Mouse (Mus musculus): ENCODE data around the gene Cmtm3.
"Not testable (repeated sequence)": the region's sequence is repeated elsewhere in the genome, so short reads cannot be mapped to it uniquely, and the experiment has no call there.

The Cmtm3 gene

GRCm38 (mm10) chr8:104339229-104339982 is at the start of gene Cmtm3:
Cmtm3 (plus strand) TSS chr8:104339410.
- peak in 1 of 2 experiments; percentile 20 for DNase-seq (ENCODE audit: low spot score in 2 of 2)

DNA sequence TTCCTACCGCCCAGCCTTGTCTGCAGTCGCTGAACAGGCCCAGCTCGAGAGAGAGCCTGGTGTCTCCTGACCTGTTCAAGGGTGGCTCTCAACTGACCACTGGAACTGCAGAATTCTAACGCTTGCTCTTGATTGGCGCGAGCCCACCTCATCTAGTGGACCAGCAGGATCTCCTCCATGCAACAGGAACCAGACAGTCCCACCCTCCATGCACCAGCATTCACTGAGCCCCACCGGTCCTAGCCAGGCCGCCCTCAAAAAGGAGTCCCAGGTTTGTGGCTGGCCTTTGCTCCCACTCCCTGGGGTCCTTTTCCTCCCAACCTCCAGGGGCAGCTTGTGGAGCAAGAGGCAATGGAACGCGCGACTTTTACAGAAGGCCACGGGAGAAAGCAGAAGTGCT is 46.1 kb upstream of the Cmtm3 start, which contains the start of gene Cmtm2a:
Gene Cmtm2a, minus strand, starts transcription at position 101 of the 400 bp plus-strand sequence.
- not testable (repeated sequence) for DNase-seq (ENCODE audit: low spot score in 2 of 2)

- DNase-seq (ENCODE audit: low spot score in 2 of 2), result no peak
Observed at GRCm38 (mm10) chr8:104294396-104294795, 44.8 kb upstream of the Cmtm3 start.

DNA sequence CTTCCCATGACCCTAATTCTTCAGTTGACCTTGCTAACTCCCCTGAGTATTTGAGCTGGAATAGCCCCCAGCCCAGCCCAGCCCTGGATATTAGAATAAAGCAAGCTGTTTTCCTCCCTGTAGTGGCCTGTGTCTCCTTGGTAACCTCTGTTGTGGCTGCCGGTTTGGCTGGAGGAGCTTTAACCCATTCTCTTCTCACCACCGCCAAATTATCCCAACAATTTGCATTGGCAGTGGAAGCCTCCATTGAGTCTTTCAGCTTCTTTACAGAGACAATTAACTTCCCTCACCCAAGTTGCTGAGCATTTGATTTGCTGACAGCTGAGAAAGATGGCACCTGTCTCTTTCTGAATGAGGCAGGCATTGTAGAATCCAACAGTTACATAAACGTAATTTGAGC is 37.6 kb upstream of the Cmtm3 start:
- DNase-seq (ENCODE audit: low spot score in 2 of 2), result peak in 1 of 2 experiments; percentile 4

DNA sequence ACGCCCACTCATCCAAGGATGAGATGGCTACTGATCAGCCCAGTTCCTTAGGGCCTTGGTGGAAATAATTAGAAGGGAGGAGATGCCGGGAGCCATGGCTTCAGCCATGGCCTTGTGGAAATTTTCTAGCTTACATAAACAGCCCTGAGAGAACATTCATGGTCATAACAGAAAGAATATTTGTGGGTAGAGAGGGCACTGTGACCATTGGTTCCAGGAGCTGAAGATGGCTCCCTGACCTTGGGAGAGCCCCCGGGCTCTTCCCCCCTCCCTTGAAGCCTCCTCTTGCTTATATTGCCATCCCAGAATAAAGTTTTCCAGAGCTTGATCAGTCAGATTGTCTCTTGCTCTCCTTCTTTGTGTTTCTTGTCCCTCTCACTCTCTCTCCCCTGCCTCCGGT is 36.7 kb upstream of the Cmtm3 start:
- DNase-seq (ENCODE audit: low spot score in 2 of 2), result not testable (repeated sequence)

GRCm38 (mm10) chr8:104304962-104305361 is 34.2 kb upstream of the Cmtm3 start:
- DNase-seq (ENCODE audit: low spot score in 2 of 2), result no peak

- not testable (repeated sequence) for DNase-seq (ENCODE audit: low spot score in 2 of 2)
Observed at GRCm38 (mm10) chr8:104308341-104308740, 30.9 kb upstream of the Cmtm3 start.

- DNase-seq (ENCODE audit: low spot score in 2 of 2), result peak in 1 of 2 experiments; percentile 3
Observed at GRCm38 (mm10) chr8:104309441-104310155, 29.6 kb upstream of the Cmtm3 start, which contains the start of the genes Gm45711 and Cmtm1. Gm45711 (minus strand) TSS chr8:104310081. Cmtm1 (minus strand) TSS chr8:104310145.

GRCm38 (mm10) chr8:104312023-104312422 is 27.2 kb upstream of the Cmtm3 start:
- peak in 1 of 2 experiments; percentile 8 for DNase-seq (ENCODE audit: low spot score in 2 of 2)

DNA sequence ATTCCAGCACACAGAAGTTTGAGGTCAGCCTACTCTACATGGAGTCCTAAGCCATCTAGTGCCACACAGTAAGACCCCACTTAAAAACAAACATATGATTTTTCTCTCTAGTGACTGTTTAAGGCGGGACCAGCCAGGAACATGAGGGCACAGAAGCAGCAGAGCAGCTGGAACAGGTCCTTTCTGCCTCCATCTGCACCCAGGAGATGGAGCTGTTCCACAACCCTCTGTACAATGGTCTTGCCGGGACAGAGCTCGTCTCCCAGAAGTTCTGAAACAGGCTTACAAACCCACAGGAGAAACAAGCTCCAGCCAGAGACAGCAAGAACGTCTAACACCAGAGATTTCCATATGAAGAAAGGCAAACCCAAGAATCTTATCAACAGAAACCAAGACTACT is 25.9 kb upstream of the Cmtm3 start:
- peak in 1 of 2 experiments; percentile 6 for DNase-seq (ENCODE audit: low spot score in 2 of 2)

DNA sequence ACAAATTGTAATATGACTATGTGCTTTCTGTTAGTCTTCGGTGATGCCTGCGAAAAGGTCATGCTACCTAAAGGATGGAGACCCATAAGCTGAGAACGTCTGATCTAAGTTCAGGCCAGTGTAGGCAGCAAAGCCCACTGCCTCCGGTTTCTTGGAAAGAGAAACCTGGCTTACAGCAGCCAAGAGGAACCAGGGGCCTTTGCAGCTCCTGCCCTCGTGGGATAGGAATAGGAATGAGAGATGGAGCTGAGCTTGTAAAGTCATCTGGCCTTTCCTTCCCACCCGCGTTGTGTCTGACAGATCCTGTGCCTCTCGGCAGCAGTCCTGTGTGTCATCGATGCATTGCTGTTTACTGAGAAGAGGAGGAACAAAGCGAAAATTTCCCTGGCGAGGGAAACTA is 17.9 kb upstream of the Cmtm3 start, which contains the start of gene Gm11020:
Gene Gm11020, plus strand, starts transcription at position 301 of the 400 bp plus-strand sequence.
- not testable (repeated sequence) for DNase-seq (ENCODE audit: low spot score in 2 of 2)

- not testable (repeated sequence) for DNase-seq (ENCODE audit: low spot score in 2 of 2)
Observed at GRCm38 (mm10) chr8:104321930-104322329, 17.3 kb upstream of the Cmtm3 start, which contains the start of gene Cmtm2b. Cmtm2b (plus strand) TSS chr8:104322230.

GRCm38 (mm10) chr8:104332665-104333631 is 6.3 kb upstream of the Cmtm3 start:
- DNase-seq (ENCODE audit: low spot score in 2 of 2), result no peak

DNA sequence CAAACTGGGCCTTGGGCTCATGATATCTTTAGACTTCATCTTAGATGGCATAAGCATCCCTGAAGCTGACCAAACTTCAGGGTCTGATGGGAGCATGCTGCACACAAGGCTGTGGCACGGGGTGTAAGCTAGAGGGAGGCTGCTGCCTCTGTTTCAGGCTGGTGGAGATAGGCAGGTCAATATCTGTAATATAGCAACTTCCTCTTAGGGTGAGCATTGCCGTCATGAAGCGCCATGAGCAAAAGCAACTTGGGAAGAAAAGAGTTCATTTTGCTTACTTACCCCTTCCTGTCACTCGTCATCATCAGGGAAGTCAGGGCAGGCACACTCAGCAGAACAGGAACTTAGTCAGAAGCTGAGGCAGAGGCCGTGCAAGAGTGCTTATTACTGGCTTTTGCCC is 5.4 kb upstream of the Cmtm3 start:
- no peak for DNase-seq (ENCODE audit: low spot score in 2 of 2)

- no peak for DNase-seq (ENCODE audit: low spot score in 2 of 2)
Observed at GRCm38 (mm10) chr8:104334196-104334595, 5.0 kb upstream of the Cmtm3 start.

DNA sequence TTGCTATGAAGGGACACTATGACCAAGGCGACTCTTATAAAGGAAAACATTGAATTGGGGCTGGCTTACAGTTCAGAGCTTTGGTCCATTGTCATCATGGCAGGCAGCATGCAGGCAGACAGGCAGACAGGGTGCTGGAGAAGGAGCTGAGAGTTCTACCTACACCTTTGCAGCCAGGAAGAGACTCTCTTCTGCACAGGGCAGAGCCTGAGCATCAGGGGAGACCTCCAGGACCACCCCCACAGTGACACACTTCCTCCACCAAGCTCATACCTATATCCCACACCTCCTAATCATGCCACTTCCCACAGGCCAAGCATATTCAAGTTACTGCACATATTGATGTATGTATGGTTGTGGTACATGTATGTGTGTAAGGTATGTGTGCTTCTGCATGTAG is 2.4 kb upstream of the Cmtm3 start:
- no peak for DNase-seq (ENCODE audit: low spot score in 2 of 2)

GRCm38 (mm10) chr8:104337890-104338289 is 1.3 kb upstream of the Cmtm3 start:
- no peak for DNase-seq (ENCODE audit: low spot score in 2 of 2)

- no peak for DNase-seq (ENCODE audit: low spot score in 2 of 2)
Observed at GRCm38 (mm10) chr8:104339983-104340232, 698 bp downstream of the Cmtm3 start.

DNA sequence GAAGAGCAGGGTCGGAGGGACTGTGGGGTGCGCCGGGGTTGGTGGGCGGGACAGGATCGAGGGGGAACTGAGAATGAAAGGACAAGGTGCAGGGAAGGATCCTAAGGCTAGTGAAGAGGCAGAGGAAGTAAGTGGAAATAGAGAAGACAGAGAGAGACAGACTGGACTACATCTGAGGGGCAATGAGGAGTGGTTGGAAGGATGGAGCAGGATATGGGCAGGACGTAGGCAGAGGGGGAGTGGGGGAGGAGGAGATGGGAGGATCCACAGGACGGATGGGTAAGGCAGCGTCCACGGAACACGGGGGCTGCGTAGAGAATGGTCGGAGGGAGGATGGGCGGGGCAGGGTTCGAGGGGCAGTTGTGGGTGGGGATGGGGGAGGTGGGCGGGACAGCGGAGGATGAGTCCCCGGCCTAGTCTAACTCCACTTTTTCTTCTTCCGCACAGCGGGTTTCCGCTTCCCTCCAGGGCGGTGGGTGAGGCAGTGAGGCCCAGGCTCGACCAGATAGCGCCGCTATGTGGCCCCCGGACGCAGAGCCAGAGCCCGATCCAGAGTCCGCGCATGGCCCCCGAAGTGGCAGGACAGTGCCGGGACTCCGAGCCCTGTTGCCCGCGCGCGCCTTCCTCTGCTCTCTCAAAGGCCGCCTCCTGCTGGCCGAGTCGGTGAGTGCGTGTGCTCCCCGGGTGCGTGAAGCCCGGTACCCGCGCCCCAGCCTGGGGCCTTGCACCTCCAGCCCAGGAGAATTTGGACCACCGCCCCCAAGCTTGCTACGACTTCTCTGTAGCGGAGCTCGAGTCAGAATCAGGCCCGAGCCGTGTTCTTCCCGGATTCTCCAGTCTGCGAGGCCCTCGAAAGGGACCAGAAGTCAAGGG is 1.3 kb downstream of the Cmtm3 start:
- peak; percentile 53 to 59 for DNase-seq (ENCODE audit: low spot score in 2 of 2)

DNA sequence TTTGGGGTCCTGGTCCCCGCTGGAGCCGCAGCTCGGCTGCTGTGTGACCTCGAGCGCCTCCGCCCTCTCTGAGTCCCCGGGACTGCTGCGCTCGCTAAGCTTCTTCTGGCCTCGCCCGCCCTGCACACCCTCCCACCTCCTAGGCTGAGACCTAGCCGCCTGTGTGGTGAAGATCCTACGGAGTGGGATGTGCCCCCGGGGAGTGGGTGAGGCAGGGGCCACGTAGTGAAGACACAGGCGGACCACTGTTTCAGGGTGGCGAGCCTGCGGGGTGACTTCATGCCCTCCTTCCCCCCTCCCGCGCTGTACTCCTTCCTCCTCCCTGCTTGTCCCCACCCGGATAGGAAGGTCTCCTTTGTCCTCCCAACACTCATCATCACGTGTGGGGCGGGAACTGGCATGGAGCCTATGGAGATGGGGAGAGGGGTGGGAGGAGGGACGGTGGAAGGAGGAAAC is 1.9 kb downstream of the Cmtm3 start:
- DNase-seq (ENCODE audit: low spot score in 2 of 2), result peak; percentile 17 to 19

DNA sequence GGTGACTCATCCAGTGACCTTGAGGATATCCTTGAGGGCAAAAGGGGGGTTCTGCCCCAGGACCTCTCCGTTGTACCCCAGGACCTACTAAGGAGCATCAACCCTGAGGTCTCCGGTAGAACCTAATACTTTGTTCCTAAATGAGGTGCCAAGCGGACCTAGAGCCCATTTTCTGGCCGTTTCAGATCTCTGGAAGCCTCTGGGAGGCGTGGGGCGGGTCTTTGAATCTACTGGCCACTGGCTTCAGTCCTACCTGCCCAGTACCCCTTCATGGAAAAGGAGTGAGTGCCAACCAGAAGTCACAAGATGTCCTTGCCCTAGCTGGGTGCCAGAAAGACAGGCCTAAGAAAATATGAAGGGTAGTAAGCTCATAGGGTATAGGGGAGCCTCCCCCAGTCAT is 2.5 kb downstream of the Cmtm3 start:
- no peak for DNase-seq (ENCODE audit: low spot score in 2 of 2)

Data from right cerebral cortex, adult 2 months (tissue).